Mouse (Mus musculus): ENCODE data around the gene Gm44973.

DNA sequence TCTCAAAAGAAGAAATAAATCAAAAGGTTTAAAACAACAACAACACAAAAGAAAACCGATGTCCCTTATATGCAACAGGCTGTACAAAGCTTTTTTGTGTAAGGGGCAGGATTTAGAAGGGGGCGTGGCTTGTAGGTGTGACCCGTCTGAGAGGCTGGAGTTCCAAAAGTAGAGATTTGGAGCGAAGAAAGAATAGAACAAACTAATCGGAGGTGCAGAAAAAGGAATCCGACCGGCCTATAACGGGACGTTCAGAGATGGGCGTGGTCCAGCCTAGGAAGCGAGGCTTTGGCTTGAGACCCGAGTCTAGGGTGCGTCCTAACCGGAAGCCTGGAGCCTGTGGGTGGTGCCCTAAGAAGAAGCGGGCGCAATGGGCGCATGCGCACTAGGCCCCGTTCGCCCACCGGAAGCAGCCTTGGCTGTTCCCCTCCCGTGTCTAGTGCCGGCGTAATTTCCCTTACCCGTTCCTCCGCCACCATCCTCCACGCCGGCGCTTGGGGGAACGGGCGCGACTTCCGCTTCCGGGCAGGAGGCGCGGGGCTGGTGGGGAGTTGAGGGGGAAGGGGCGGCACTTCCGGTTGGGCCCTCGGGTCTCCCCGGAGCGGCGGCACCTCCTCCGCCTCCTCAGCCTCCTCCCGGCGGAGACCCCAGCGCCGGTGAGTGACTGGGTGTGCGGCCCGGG is 4.8 kb downstream of the Gm44973 start, which contains the start of the genes Zfp865 and Ccdc106:
- TF ChIP-seq CTCF (IDR thresholded peaks at IDR 0.05; ENCODE audit: low read depth) = peak; percentile 22; the same call in 1 of the 2 replicates
- no peak for TF ChIP-seq EP300 (IDR thresholded peaks at IDR 0.05; ENCODE audit: low read depth)
